Mouse (Mus musculus): ENCODE data around the gene Gapdhs. TPM values are rescaled to one million over a fixed set of nuclear protein-coding genes. Genes with fewer than 3 reads are reported as not detected.

Gapdhs gene
- polyA plus RNA-seq, 1 experiment from 2014 or later = 1.2 TPM

- H3K4me1 ChIP-seq (ENCODE audit: control insufficient read depth, insufficient read depth, low read length) = no peaks in the 10 kb centered on the region
- no peak overlapping the region for H3K27ac ChIP-seq (ENCODE audit: low read depth, low read length)
- no peaks in the 10 kb centered on the region for H3K9me3 ChIP-seq (ENCODE audit: control insufficient read depth, low read length)
- no peak overlapping the region for H3K9ac ChIP-seq (replicated peaks; ENCODE audit: low read depth, low read length)
- no peak for ATAC-seq (ENCODE audit: low read depth)
- no peaks in the 10 kb centered on the region for H3K27me3 ChIP-seq (ENCODE audit: control insufficient read depth, insufficient read depth, low read length)
- no peak overlapping the region for H3K4me2 ChIP-seq (ENCODE audit: low read depth, low read length)
- H3K36me3 ChIP-seq (ENCODE audit: control insufficient read depth, insufficient read depth, low read length) = no peaks in the 10 kb centered on the region
- no peak overlapping the region for H3K4me3 ChIP-seq (ENCODE audit: low read depth, low read length)
- WGBS = 54% methylated on average over 7 of the region's 7 CpGs
Measured at GRCm38 (mm10) chr7:30777081-30777579, 33.6 kb upstream of the Gapdhs start.

DNA sequence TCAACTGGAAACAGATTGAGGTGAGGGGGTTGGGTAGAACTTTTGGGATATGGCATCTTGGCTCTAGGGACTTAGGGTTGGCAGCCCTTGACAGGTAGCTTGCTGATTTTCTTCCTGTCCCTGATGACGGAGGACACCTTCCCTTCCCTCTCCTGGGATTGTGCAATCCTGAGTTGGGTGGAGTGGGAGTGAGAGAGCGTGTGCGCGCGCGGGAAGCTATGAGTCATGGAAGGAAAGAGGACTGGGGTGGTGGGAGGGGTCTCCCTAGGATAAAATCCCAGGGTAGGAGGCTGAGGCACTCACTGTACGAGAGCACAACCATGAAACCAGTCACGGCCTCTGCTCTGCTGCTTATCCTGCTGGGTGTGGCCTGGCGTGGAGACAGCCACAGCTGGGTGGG is 32.6 kb upstream of the Gapdhs start:
- 91% methylated on average over 9 of the region's 9 CpGs for WGBS
- no peak for ATAC-seq (ENCODE audit: low read depth)
- H3K4me2 ChIP-seq (ENCODE audit: low read depth, low read length) = no peak overlapping the region
- H3K36me3 ChIP-seq (ENCODE audit: control insufficient read depth, insufficient read depth, low read length) = no peaks in the 10 kb centered on the region
- no peaks in the 10 kb centered on the region for H3K27me3 ChIP-seq (ENCODE audit: control insufficient read depth, insufficient read depth, low read length)
- H3K9ac ChIP-seq (replicated peaks; ENCODE audit: low read depth, low read length) = no peak overlapping the region
- no peaks in the 10 kb centered on the region for H3K4me1 ChIP-seq (ENCODE audit: control insufficient read depth, insufficient read depth, low read length)
- no peaks in the 10 kb centered on the region for H3K9me3 ChIP-seq (ENCODE audit: control insufficient read depth, low read length)
- no peak overlapping the region for H3K27ac ChIP-seq (ENCODE audit: low read depth, low read length)
- H3K4me3 ChIP-seq (ENCODE audit: low read depth, low read length) = no peak overlapping the region

GRCm38 (mm10) chr7:30769236-30769635 is 25.8 kb upstream of the Gapdhs start:
- no peaks in the 10 kb centered on the region for H3K36me3 ChIP-seq (ENCODE audit: control insufficient read depth, insufficient read depth, low read length)
- H3K4me1 ChIP-seq (ENCODE audit: control insufficient read depth, insufficient read depth, low read length) = no peaks in the 10 kb centered on the region
- H3K9ac ChIP-seq (replicated peaks; ENCODE audit: low read depth, low read length) = no peak overlapping the region
- no peak overlapping the region for H3K4me3 ChIP-seq (ENCODE audit: low read depth, low read length)
- no peak overlapping the region for H3K4me2 ChIP-seq (ENCODE audit: low read depth, low read length)
- no peak for ATAC-seq (ENCODE audit: low read depth)
- no peaks in the 10 kb centered on the region for H3K9me3 ChIP-seq (ENCODE audit: control insufficient read depth, low read length)
- 48% methylated on average over 9 of the region's 9 CpGs for WGBS
- H3K27ac ChIP-seq (ENCODE audit: low read depth, low read length) = no peak overlapping the region
- H3K27me3 ChIP-seq (ENCODE audit: control insufficient read depth, insufficient read depth, low read length) = no peaks in the 10 kb centered on the region; the same call in 1 of the 2 replicates

GRCm38 (mm10) chr7:30766408-30766807 is 22.9 kb upstream of the Gapdhs start:
- Histone ChIP-seq H3K36me3 (ENCODE audit: control insufficient read depth, insufficient read depth, low read length) (no peaks in the 10 kb centered on the region), H3K27me3 (ENCODE audit: control insufficient read depth, insufficient read depth, low read length) (no peaks in the 10 kb centered on the region; the same call in 1 of the 2 replicates), H3K9ac (replicated peaks; ENCODE audit: low read depth, low read length) (no peak overlapping the region), H3K4me3 (ENCODE audit: low read depth, low read length) (no peak overlapping the region), H3K4me2 (ENCODE audit: low read depth, low read length) (no peak overlapping the region), H3K9me3 (ENCODE audit: control insufficient read depth, low read length) (no peaks in the 10 kb centered on the region), H3K27ac (ENCODE audit: low read depth, low read length) (no peak overlapping the region), H3K4me1 (ENCODE audit: control insufficient read depth, insufficient read depth, low read length) (no peaks in the 10 kb centered on the region)
- no peak for ATAC-seq (ENCODE audit: low read depth)
- 92% methylated on average over 4 of the region's 4 CpGs for WGBS

GRCm38 (mm10) chr7:30765173-30765572 is 21.7 kb upstream of the Gapdhs start:
- H3K27me3 ChIP-seq (ENCODE audit: control insufficient read depth, insufficient read depth, low read length) = no peaks in the 10 kb centered on the region; the same call in 1 of the 2 replicates
- no peak for ATAC-seq (ENCODE audit: low read depth)
- no peak overlapping the region for H3K9ac ChIP-seq (replicated peaks; ENCODE audit: low read depth, low read length)
- no peaks in the 10 kb centered on the region for H3K9me3 ChIP-seq (ENCODE audit: control insufficient read depth, low read length)
- no peak overlapping the region for H3K27ac ChIP-seq (ENCODE audit: low read depth, low read length)
- 46% methylated on average over 11 of the region's 11 CpGs for WGBS
- no peak overlapping the region for H3K4me3 ChIP-seq (ENCODE audit: low read depth, low read length)
- H3K4me2 ChIP-seq (ENCODE audit: low read depth, low read length) = no peak overlapping the region
- no peaks in the 10 kb centered on the region for H3K36me3 ChIP-seq (ENCODE audit: control insufficient read depth, insufficient read depth, low read length)
- no peaks in the 10 kb centered on the region for H3K4me1 ChIP-seq (ENCODE audit: control insufficient read depth, insufficient read depth, low read length)

DNA sequence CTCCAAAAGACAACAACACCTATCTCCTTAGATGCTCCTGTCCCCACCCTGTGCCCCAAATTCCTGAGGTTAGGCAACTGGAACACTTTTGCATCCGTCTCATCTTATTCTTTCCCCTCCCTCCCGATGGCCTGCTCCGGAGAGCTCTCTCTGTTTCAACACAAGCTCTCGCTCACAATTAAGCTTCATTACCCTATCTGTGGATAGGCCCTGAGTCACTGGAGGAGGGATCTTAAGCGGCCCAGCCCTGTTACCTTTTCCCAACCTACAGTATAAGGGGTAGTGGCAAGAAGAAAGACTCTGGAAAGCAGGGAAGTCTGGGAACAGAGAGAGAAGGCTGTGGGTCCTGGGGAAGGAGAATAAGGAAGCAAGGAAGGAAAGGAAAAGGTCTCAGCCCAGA is 20.0 kb upstream of the Gapdhs start, which contains the start of gene Dmkn:
Gene Dmkn (plus strand): TSS at position 301 of the 400 bp plus-strand sequence.
- no peaks in the 10 kb centered on the region for H3K27me3 ChIP-seq (ENCODE audit: control insufficient read depth, insufficient read depth, low read length)
- no peak for ATAC-seq (ENCODE audit: low read depth)
- H3K36me3 ChIP-seq (ENCODE audit: control insufficient read depth, insufficient read depth, low read length) = no peaks in the 10 kb centered on the region
- 38% methylated on average over 5 of the region's 5 CpGs for WGBS
- no peak within 1 kb of the TSS for H3K4me3 ChIP-seq (ENCODE audit: low read depth, low read length)
- H3K27ac ChIP-seq (ENCODE audit: low read depth, low read length) = no peak within 1 kb of the TSS
- H3K4me1 ChIP-seq (ENCODE audit: control insufficient read depth, insufficient read depth, low read length) = no peaks in the 10 kb centered on the region
- no peaks in the 10 kb centered on the region for H3K9me3 ChIP-seq (ENCODE audit: control insufficient read depth, low read length)
- no peak within 1 kb of the TSS for H3K9ac ChIP-seq (replicated peaks; ENCODE audit: low read depth, low read length)
- H3K4me2 ChIP-seq (ENCODE audit: low read depth, low read length) = no peak within 1 kb of the TSS

GRCm38 (mm10) chr7:30761769-30762352 is 18.4 kb upstream of the Gapdhs start:
- H3K9ac ChIP-seq (replicated peaks; ENCODE audit: low read depth, low read length) = no peak overlapping the region

DNA sequence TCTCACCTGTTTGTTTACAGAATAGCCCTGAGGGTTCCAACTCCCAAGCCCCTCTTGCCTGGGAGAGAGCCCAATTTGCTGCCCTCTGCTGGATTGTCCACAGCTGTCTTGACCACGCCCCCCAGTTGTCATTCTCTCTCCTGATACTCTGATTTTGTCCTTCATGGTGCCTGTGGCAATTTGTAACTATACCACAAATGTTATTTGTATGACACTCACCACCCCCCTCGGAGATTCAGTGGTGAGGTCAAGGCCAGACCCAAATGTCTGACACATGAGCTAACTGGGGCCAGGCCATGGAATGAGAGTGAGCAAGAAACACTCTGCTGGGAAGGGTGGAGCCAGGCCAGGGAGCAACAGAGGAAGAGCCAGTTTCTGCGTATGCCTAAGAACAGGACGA is 15.4 kb upstream of the Gapdhs start:
- ATAC-seq (ENCODE audit: low read depth) = no peak
- 0 out of 2 replicates have a peak, but pooled peaks cover 4% of the 10 kb centered on the region for H3K9me3 ChIP-seq (ENCODE audit: control insufficient read depth, low read length)
- H3K36me3 ChIP-seq (ENCODE audit: control insufficient read depth, insufficient read depth, low read length) = 0 out of 2 replicates have a peak, but pooled peaks cover 6% of the 10 kb centered on the region
- H3K27ac ChIP-seq (ENCODE audit: low read depth, low read length) = no peak overlapping the region
- H3K4me3 ChIP-seq (ENCODE audit: low read depth, low read length) = no peak overlapping the region
- no peak overlapping the region for H3K9ac ChIP-seq (replicated peaks; ENCODE audit: low read depth, low read length)
- no peaks in the 10 kb centered on the region for H3K4me1 ChIP-seq (ENCODE audit: control insufficient read depth, insufficient read depth, low read length)
- WGBS = 36% methylated on average over 4 of the region's 4 CpGs
- H3K27me3 ChIP-seq (ENCODE audit: control insufficient read depth, insufficient read depth, low read length) = no peaks in the 10 kb centered on the region
- no peak overlapping the region for H3K4me2 ChIP-seq (ENCODE audit: low read depth, low read length)

More at GRCm38 (mm10) chr7:30761769-30762352, 18.4 kb upstream of the Gapdhs start:
- Histone ChIP-seq H3K4me2 (ENCODE audit: low read depth, low read length) (no peak overlapping the region), H3K4me1 (ENCODE audit: control insufficient read depth, insufficient read depth, low read length) (no peaks in the 10 kb centered on the region), H3K27ac (ENCODE audit: low read depth, low read length) (no peak overlapping the region), H3K9me3 (ENCODE audit: control insufficient read depth, low read length) (no peaks in the 10 kb centered on the region), H3K27me3 (ENCODE audit: control insufficient read depth, insufficient read depth, low read length) (no peaks in the 10 kb centered on the region), H3K4me3 (ENCODE audit: low read depth, low read length) (no peak overlapping the region), H3K36me3 (ENCODE audit: control insufficient read depth, insufficient read depth, low read length) (no peaks in the 10 kb centered on the region)
- 79% methylated on average over 4 of the region's 4 CpGs for WGBS
- ATAC-seq (ENCODE audit: low read depth) = no peak

GRCm38 (mm10) chr7:30757001-30757400 is 13.5 kb upstream of the Gapdhs start:
- H3K9ac ChIP-seq (replicated peaks; ENCODE audit: low read depth, low read length) = no peak overlapping the region
- no peak for ATAC-seq (ENCODE audit: low read depth)
- no peak overlapping the region for H3K4me3 ChIP-seq (ENCODE audit: low read depth, low read length)
- no peaks in the 10 kb centered on the region for H3K4me1 ChIP-seq (ENCODE audit: control insufficient read depth, insufficient read depth, low read length)
- H3K9me3 ChIP-seq (ENCODE audit: control insufficient read depth, low read length) = 0 out of 2 replicates have a peak, but pooled peaks cover 4% of the 10 kb centered on the region
- H3K27me3 ChIP-seq (ENCODE audit: control insufficient read depth, insufficient read depth, low read length) = no peaks in the 10 kb centered on the region
- H3K4me2 ChIP-seq (ENCODE audit: low read depth, low read length) = no peak overlapping the region
- 51% methylated on average over 3 of the region's 3 CpGs for whole genome bisulfite sequencing
- H3K36me3 ChIP-seq (ENCODE audit: control insufficient read depth, insufficient read depth, low read length) = 0 out of 2 replicates have a peak, but pooled peaks cover 6% of the 10 kb centered on the region
- no peak overlapping the region for H3K27ac ChIP-seq (ENCODE audit: low read depth, low read length)
